Mouse (Mus musculus) naive thymus-derived CD4-positive, alpha-beta T cell, adult 2 months (primary cell): ENCODE measurements at regions not wholly inside any gene's neighbourhood (a gene's known extent, or its start where the extent isn't known, plus 50 kb on each side); places are given as distances from the start of the nearest gene placed in this dataset.

Source experiments
- DNase-seq: peaks from one replicate; pipeline ENCODE4 v3.0.0-alpha.2; 2011; ENCODE audit warnings: low read depth

DNA sequence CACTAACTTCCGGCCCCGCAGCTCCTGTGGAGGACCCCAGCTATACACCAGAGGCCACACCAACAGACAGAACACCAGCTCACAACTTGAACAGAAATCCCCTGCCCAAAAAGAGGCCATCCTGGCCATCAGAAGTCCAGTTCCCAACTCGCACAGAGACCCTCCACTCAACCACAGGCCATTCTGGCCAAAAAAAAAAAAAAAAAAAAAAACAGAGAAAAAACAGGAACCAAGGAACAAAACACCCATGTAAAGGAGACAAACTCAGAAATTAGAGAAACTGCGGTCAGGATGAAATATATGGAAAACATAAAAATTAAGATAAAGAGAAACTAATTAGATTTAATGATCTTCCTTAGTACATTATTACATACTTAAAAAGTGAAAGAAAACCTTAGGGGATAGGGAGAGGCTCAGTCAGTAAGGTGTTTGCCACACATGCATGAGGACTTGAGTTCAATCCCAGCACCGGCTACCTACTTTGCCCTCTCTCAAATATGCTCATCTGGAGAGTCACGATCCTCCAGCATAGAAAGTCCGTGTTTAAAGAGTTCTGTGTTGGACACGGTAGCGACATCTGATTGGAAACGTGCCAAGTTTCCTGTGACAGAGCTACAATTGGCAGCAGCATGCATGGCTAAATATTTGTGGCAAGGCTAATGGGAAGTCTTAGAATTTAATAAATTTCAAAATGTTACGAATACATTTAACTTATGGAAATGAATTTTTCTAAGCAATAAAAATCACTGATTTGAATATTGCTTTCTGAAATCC lies 51.9 kb upstream of the Pde7b start:
- DNase-seq, result peak; percentile 4

DNA sequence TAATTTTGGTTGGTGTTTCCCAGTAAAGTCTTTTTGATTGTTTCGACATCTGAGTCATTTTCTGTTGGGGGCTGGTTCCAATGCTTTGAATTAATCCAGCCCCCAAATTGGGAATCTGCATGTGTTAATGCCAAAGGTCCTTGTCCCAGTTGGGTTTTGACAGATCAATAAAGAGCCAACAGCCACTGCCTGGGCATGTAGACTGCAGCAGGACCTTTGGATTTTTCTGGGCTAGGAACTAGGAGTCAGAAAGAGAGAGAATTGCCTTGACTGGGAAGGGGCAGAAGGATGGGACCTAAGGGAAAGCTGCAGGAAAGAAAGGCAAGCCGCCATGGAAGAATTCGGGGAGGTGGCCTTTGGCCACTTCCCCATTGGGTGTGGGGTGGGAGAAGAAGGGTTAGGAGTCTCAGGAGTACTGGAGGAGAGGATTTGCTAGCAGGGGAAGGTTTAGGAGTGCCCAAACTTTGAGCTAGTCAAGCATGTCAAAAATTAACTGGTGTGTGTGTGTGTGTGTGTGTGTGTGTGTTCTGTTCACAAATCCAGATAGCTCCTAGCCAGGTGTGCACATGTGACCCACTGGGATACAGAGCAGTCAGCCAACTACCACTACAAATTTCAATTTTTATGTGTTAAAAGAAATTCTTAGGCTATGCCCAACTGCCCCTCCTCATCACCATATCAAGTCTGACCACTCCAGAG lies 51.0 kb upstream of the Pde7b start:
- no peak for DNase-seq
